Mouse (Mus musculus) lung, postnatal 14 days (tissue): ENCODE measurements around the gene Cdx2.

ENCODE experiments used
- DNase-seq: peaks from one replicate; pipeline ENCODE4 v3.0.0; 2021

Gene Cdx2

GRCm38 (mm10) chr5:147291764-147292505, 15.1 kb downstream of the Cdx2 start:
- no peak for DNase-seq

- DNase-seq = no peak
Observed at GRCm38 (mm10) chr5:147284365-147284764, 22.7 kb downstream of the Cdx2 start.

- no peak for DNase-seq
Observed at GRCm38 (mm10) chr5:147277547-147277925, 29.5 kb downstream of the Cdx2 start.

- no peak for DNase-seq
Observed at GRCm38 (mm10) chr5:147276701-147277546, 30.1 kb downstream of the Cdx2 start.

GRCm38 (mm10) chr5:147275761-147276160, 31.3 kb downstream of the Cdx2 start:
- no peak for DNase-seq

GRCm38 (mm10) chr5:147274174-147275141, 32.6 kb downstream of the Cdx2 start:
- no peak for DNase-seq

- DNase-seq = no peak
Observed at GRCm38 (mm10) chr5:147272808-147273345, 34.2 kb downstream of the Cdx2 start.

- no peak for DNase-seq
Observed at GRCm38 (mm10) chr5:147272046-147272807, 34.8 kb downstream of the Cdx2 start.

- no peak for DNase-seq
Observed at GRCm38 (mm10) chr5:147270673-147271655, 36.1 kb downstream of the Cdx2 start.

- no peak for DNase-seq
Observed at GRCm38 (mm10) chr5:147269926-147270672, 37.0 kb downstream of the Cdx2 start, which contains the start of gene Pdx1. Pdx1 (plus strand) TSS chr5:147269959.

- DNase-seq = no peak
Observed at GRCm38 (mm10) chr5:147269371-147269770, 37.7 kb downstream of the Cdx2 start.

- DNase-seq = no peak
Observed at GRCm38 (mm10) chr5:147268728-147269127, 38.3 kb downstream of the Cdx2 start.

- DNase-seq = no peak
Observed at GRCm38 (mm10) chr5:147267434-147267833, 39.6 kb downstream of the Cdx2 start.

- no peak for DNase-seq
Observed at GRCm38 (mm10) chr5:147263945-147264344, 43.1 kb downstream of the Cdx2 start.

GRCm38 (mm10) chr5:147261899-147262541, 45.0 kb downstream of the Cdx2 start:
- DNase-seq = no peak

GRCm38 (mm10) chr5:147260778-147261177, 46.3 kb downstream of the Cdx2 start:
- no peak for DNase-seq

- no peak for DNase-seq
Observed at GRCm38 (mm10) chr5:147260189-147260588, 46.9 kb downstream of the Cdx2 start.
